Mouse (Mus musculus) kidney, postnatal 36 days (tissue): ENCODE data around the gene Sema4d.

Experiments used
- DNase-seq, 2 experiments: peaks; one replicate each; pipeline ENCODE4 v3.0.0; 2021 to 2022; ENCODE audit warnings: mixed read lengths in 2 of 2

Gene Sema4d

GRCm38 (mm10) chr13:51752346-51753167 lies 41.0 kb downstream of the Sema4d start:
- no peak for DNase-seq

- DNase-seq = no peak
Observed at GRCm38 (mm10) chr13:51749578-51750345, 43.8 kb downstream of the Sema4d start.

GRCm38 (mm10) chr13:51748009-51748552 lies 45.5 kb downstream of the Sema4d start:
- peak; percentile 73 to 84 for DNase-seq

GRCm38 (mm10) chr13:51747069-51747468 lies 46.5 kb downstream of the Sema4d start:
- no peak for DNase-seq

GRCm38 (mm10) chr13:51745862-51746261 lies 47.7 kb downstream of the Sema4d start:
- no peak for DNase-seq

GRCm38 (mm10) chr13:51743855-51744254 lies 49.7 kb downstream of the Sema4d start:
- no peak for DNase-seq

GRCm38 (mm10) chr13:51742551-51743052 lies 50.9 kb downstream of the Sema4d start:
- peak in 1 of 2 experiments; percentile 65 for DNase-seq

GRCm38 (mm10) chr13:51740776-51741175 lies 52.8 kb downstream of the Sema4d start:
- no peak for DNase-seq

GRCm38 (mm10) chr13:51739713-51740112 lies 53.8 kb downstream of the Sema4d start:
- peak; percentile 54 to 70 for DNase-seq

- DNase-seq = no peak
Observed at GRCm38 (mm10) chr13:51738531-51739117, 54.9 kb downstream of the Sema4d start.

GRCm38 (mm10) chr13:51737949-51738513 lies 55.5 kb downstream of the Sema4d start:
- DNase-seq = no peak

GRCm38 (mm10) chr13:51737033-51737948 lies 56.3 kb downstream of the Sema4d start:
- no peak for DNase-seq

GRCm38 (mm10) chr13:51736007-51736911 lies 57.3 kb downstream of the Sema4d start:
- no peak for DNase-seq

GRCm38 (mm10) chr13:51734556-51734955 lies 59.0 kb downstream of the Sema4d start:
- no peak for DNase-seq

- no peak for DNase-seq
Observed at GRCm38 (mm10) chr13:51732097-51732664, 61.4 kb downstream of the Sema4d start.

GRCm38 (mm10) chr13:51731474-51731873 lies 62.1 kb downstream of the Sema4d start:
- DNase-seq = no peak

GRCm38 (mm10) chr13:51729887-51730361 lies 63.6 kb downstream of the Sema4d start:
- DNase-seq = no peak

- peak in 1 of 2 experiments; percentile 46 for DNase-seq
Observed at GRCm38 (mm10) chr13:51727364-51727763, 66.2 kb downstream of the Sema4d start.

GRCm38 (mm10) chr13:51725926-51726574 lies 67.5 kb downstream of the Sema4d start:
- no peak for DNase-seq
